In the genomic region with DNA sequence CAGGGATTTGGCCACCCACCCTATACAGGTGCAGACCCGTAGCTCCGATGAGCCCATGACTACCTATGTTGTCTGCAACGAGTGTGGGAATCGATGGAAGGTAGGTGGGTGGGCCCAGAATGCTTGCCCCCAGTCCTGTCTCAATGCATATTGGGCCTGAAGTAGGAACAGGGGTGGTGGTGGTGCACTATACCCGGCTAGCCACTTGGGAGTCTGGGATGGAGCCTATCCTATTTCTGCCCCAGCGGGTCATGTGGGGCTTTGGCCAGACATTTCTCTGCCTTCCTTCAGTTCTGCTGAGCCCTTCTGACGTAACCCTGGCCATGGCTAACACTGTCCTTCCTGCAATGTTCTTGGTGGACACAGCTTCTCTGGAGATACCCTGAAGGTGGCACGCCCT, we compare ENCODE assay signal across 35 mouse cellular contexts. TPM values are rescaled to one million over a fixed set of nuclear protein-coding genes. Genes with fewer than 3 reads are reported as not detected.
A peak's percentile ranks its signal among the peaks of the same experiment; 100 is the strongest.
DNase-seq lines count a peak whose midpoint lies in the region; ATAC-seq and TF ChIP-seq lines count a peak whose summit lies in the region.
"Had no signal": no experiment of that assay in that cellular context is flagged by ENCODE, and none has a peak within 500 bp of the region (broad histone marks: within the 10 kb centered on the region; RNA-seq: fewer than 3 reads in every experiment).

No protein-coding gene starts in this region.

- H3K9me3 ChIP-seq in hindbrain, embryonic 10.5 days: no peaks in the 10 kb centered on the region
- H3K9me3 ChIP-seq in hindbrain, postnatal 0 days (ENCODE audit: low read length): no peaks in the 10 kb centered on the region
- H3K9me3 ChIP-seq: embryonic facial prominence, embryonic 12.5 days; embryonic facial prominence, embryonic 15.5 days; forebrain, embryonic 13.5 days; G1E; heart, embryonic 13.5 days; hindbrain, embryonic 13.5 days had no signal

- H3K4me1 ChIP-seq in hindbrain, embryonic 10.5 days (replicated peaks): peaks cover 5% of the 10 kb centered on the region
- no peaks in the 10 kb centered on the region for H3K4me1 ChIP-seq in hindbrain, postnatal 0 days (ENCODE audit: insufficient read depth, low read length)

- no peak overlapping the region for H3K4me3 ChIP-seq in gastrocnemius, adult 2 months
- no peak overlapping the region for H3K4me3 ChIP-seq in hindbrain, embryonic 10.5 days
- H3K4me3 ChIP-seq in hindbrain, postnatal 0 days (ENCODE audit: low read length): no peak overlapping the region
- H3K4me3 ChIP-seq: embryonic facial prominence, embryonic 12.5 days; embryonic facial prominence, embryonic 15.5 days; erythroblast, embryonic 14.5 days; forebrain, embryonic 13.5 days; heart, embryonic 13.5 days; hindbrain, embryonic 13.5 days had no signal

- ATAC-seq in hindbrain, postnatal 0 days: no peak
- ATAC-seq: forebrain, embryonic 13.5 days; forebrain, postnatal 0 days; hindbrain, embryonic 16.5 days; inflammation-experienced regulatory T-cells, adult 6 months; intestine, embryonic 16.5 days; Patski had no signal

- no peak overlapping the region for H3K9ac ChIP-seq in hindbrain, postnatal 0 days (replicated peaks; ENCODE audit: low read length)
- H3K9ac ChIP-seq: embryonic facial prominence, embryonic 12.5 days; embryonic facial prominence, embryonic 15.5 days; forebrain, embryonic 13.5 days; forebrain, postnatal 0 days; heart, embryonic 13.5 days; hindbrain, embryonic 13.5 days had no signal

- no peak overlapping the region for H3K27ac ChIP-seq in gastrocnemius, adult 2 months
- no peak overlapping the region for H3K27ac ChIP-seq in hindbrain, embryonic 10.5 days
- no peak overlapping the region for H3K27ac ChIP-seq in hindbrain, postnatal 0 days
- H3K27ac ChIP-seq: embryonic facial prominence, embryonic 12.5 days; embryonic facial prominence, embryonic 15.5 days; forebrain, embryonic 13.5 days; heart, embryonic 13.5 days; hindbrain, embryonic 13.5 days had no signal

- intact Hi-C loops in gastrocnemius, adult 2 months (cut with DNase I): loop anchor here (10.0 kb wide), 1 partner anchor 177 kb away; a partner anchor contains a TSS

- TF ChIP-seq CTCF in gastrocnemius, adult 2 months (IDR thresholded peaks at IDR 0.05): no peak
- no peak for TF ChIP-seq CTCF in hindbrain, postnatal 0 days (IDR thresholded peaks at IDR 0.05; ENCODE audit: low read depth)

- peak; percentile 5 to 12 for DNase-seq in gastrocnemius, postnatal 4 days (ENCODE audit: low spot score in 2 of 2)
- DNase-seq in gastrocnemius, adult 2 months: no peak
- peak; percentile 1 for DNase-seq in hindbrain, embryonic 10.5 days (ENCODE audit: low spot score)
- no peak for DNase-seq in hindbrain, postnatal 0 days (ENCODE audit: low spot score)
- DNase-seq in testis, postnatal 10 days (ENCODE audit: low spot score): peak; percentile 32
- DNase-seq in testis, postnatal 14 days (ENCODE audit: low spot score): no peak
- DNase-seq in cerebellum, postnatal 14 days: no peak
- DNase-seq: adrenal gland, postnatal 10 days; adrenal gland, postnatal 36 days; B cell, adult 2 months; cerebellum, adult 18-20 months; cerebellum, adult 9-10 months; forebrain, postnatal 0 days; gastrocnemius, postnatal 25 days; heart, postnatal 14 days had no signal

- H3K36me3 ChIP-seq in hindbrain, embryonic 10.5 days: peaks cover 64% of the 10 kb centered on the region
- H3K36me3 ChIP-seq in hindbrain, postnatal 0 days (ENCODE audit: insufficient read depth, low read length): peaks cover 39% of the 10 kb centered on the region

- no peaks in the 10 kb centered on the region for H3K27me3 ChIP-seq in hindbrain, embryonic 10.5 days (ENCODE audit: insufficient read depth, poor library complexity, severe bottlenecking)
- no peaks in the 10 kb centered on the region for H3K27me3 ChIP-seq in hindbrain, postnatal 0 days (ENCODE audit: insufficient read depth, low read length)
- H3K27me3 ChIP-seq: CH12.LX; embryonic facial prominence, embryonic 12.5 days; embryonic facial prominence, embryonic 15.5 days; forebrain, embryonic 13.5 days; heart, embryonic 13.5 days; hindbrain, embryonic 13.5 days; Patski had no signal

- no peak overlapping the region for H3K4me2 ChIP-seq in hindbrain, postnatal 0 days (ENCODE audit: low read depth, low read length)
- H3K4me2 ChIP-seq: embryonic facial prominence, embryonic 12.5 days; embryonic facial prominence, embryonic 15.5 days; forebrain, embryonic 13.5 days; heart, embryonic 13.5 days; hindbrain, embryonic 13.5 days had no signal

- 94% methylated on average over 8 of the region's 8 CpGs for WGBS in hindbrain, embryonic 10.5 days
- 93% methylated on average over 8 of the region's 8 CpGs for WGBS in hindbrain, postnatal 0 days

RNA-seq across cellular contexts. Expression of a gene that starts 6.2 kb away (rescaled TPM):
- 10 to 100 TPM; 16.4 to 20.1 TPM for total RNA-seq in gastrocnemius, postnatal 4 days (2021)
- 1 to 10 TPM; 2.7 to 2.8 TPM for total RNA-seq in gastrocnemius, adult 2 months (2021)
- polyA plus RNA-seq in hindbrain, embryonic 10.5 days (2016; fragmentation: Nextera tagmentation; extraction: Ambion mirVana): 69.1 and 79.2 TPM in 2 replicates
- total RNA-seq in hindbrain, postnatal 0 days (2014; rRNA removed): 57.9 and 94.0 TPM in 2 replicates
- polyA plus RNA-seq in hindbrain, postnatal 0 days (2015; fragmentation: Nextera tagmentation; extraction: Ambion mirVana): 50.6 and 56.8 TPM in 2 replicates

RNA-seq across cellular contexts. Expression of a gene that starts 7.5 kb away (rescaled TPM):
- 1 to 10 TPM; 7.5 to 9.7 TPM for total RNA-seq in gastrocnemius, postnatal 4 days (2021)
- total RNA-seq in gastrocnemius, adult 2 months (2021): 1 to 10 TPM; 6.9 to 7.6 TPM
- 14.4 and 17.7 TPM in 2 replicates for polyA plus RNA-seq in hindbrain, embryonic 10.5 days (2016; fragmentation: Nextera tagmentation; extraction: Ambion mirVana)
- total RNA-seq in hindbrain, postnatal 0 days (2014; rRNA removed): 37.2 and 50.2 TPM in 2 replicates
- 48.7 and 54.3 TPM in 2 replicates for polyA plus RNA-seq in hindbrain, postnatal 0 days (2015; fragmentation: Nextera tagmentation; extraction: Ambion mirVana)
- polyA plus RNA-seq: erythroblast, embryonic 14.5 days had no signal

RNA-seq across cellular contexts. Expression of a gene that starts 10.7 kb away (rescaled TPM):
- not detected for total RNA-seq in gastrocnemius, postnatal 4 days (2021)
- not detected for total RNA-seq in gastrocnemius, adult 2 months (2021)
- polyA plus RNA-seq in hindbrain, embryonic 10.5 days (2016; fragmentation: Nextera tagmentation; extraction: Ambion mirVana): not detected in 2 replicates
- total RNA-seq in hindbrain, postnatal 0 days (2014; rRNA removed): not detected in 2 replicates
- not detected in 2 replicates for polyA plus RNA-seq in hindbrain, postnatal 0 days (2015; fragmentation: Nextera tagmentation; extraction: Ambion mirVana)
- total RNA-seq: adrenal gland, adult 18-20 months; adrenal gland, postnatal 10 days; adrenal gland, postnatal 36 days; CH12.LX; common myeloid progenitor, adult 5-6 weeks; forebrain, postnatal 0 days; G1E; gastrocnemius, adult 8-10 months; gastrocnemius, postnatal 25 days; granulocyte monocyte progenitor cell, adult 5-6 weeks; heart, adult 8-10 months; heart, postnatal 14 days; hematopoietic stem cell, adult 5-6 weeks had no signal
- polyA plus RNA-seq: embryonic facial prominence, embryonic 12.5 days; embryonic facial prominence, embryonic 15.5 days; erythroblast, embryonic 14.5 days; forebrain, embryonic 13.5 days; forebrain, postnatal 0 days; frontal cortex, adult 2 months; G1E; heart, embryonic 13.5 days; heart, embryonic 16.5 days; hindbrain, embryonic 13.5 days; hindbrain, embryonic 16.5 days; inflammation-experienced regulatory T-cells, adult 6 months; intestine, embryonic 16.5 days; Patski had no signal

RNA-seq across cellular contexts. Expression of a gene that starts 16.1 kb away (rescaled TPM):
- 10 to 100 TPM; 33.9 to 34.4 TPM for total RNA-seq in gastrocnemius, postnatal 4 days (2021)
- 10 to 100 TPM; 10.4 to 15.3 TPM for total RNA-seq in gastrocnemius, adult 2 months (2021)
- 21.4 and 21.7 TPM in 2 replicates for polyA plus RNA-seq in hindbrain, embryonic 10.5 days (2016; fragmentation: Nextera tagmentation; extraction: Ambion mirVana)
- 10.8 and 14.7 TPM in 2 replicates for total RNA-seq in hindbrain, postnatal 0 days (2014; rRNA removed)
- 10.6 and 11.6 TPM in 2 replicates for polyA plus RNA-seq in hindbrain, postnatal 0 days (2015; fragmentation: Nextera tagmentation; extraction: Ambion mirVana)
- total RNA-seq: CH12.LX; common myeloid progenitor, adult 5-6 weeks; granulocyte monocyte progenitor cell, adult 5-6 weeks; hematopoietic stem cell, adult 5-6 weeks had no signal
- polyA plus RNA-seq: G1E; inflammation-experienced regulatory T-cells, adult 6 months had no signal

RNA-seq across cellular contexts. Expression of a gene that starts 27.2 kb away (rescaled TPM):
- total RNA-seq in gastrocnemius, postnatal 4 days (2021): not detected
- not detected for total RNA-seq in gastrocnemius, adult 2 months (2021)
- 5.6 and 17.3 TPM in 2 replicates for polyA plus RNA-seq in hindbrain, embryonic 10.5 days (2016; fragmentation: Nextera tagmentation; extraction: Ambion mirVana)
- total RNA-seq in hindbrain, postnatal 0 days (2014; rRNA removed): 177 and 221 TPM in 2 replicates
- polyA plus RNA-seq in hindbrain, postnatal 0 days (2015; fragmentation: Nextera tagmentation; extraction: Ambion mirVana): 69.8 and 73.1 TPM in 2 replicates
- total RNA-seq: common myeloid progenitor, adult 5-6 weeks; G1E; gastrocnemius, adult 8-10 months; gastrocnemius, postnatal 25 days; granulocyte monocyte progenitor cell, adult 5-6 weeks; heart, postnatal 14 days; hematopoietic stem cell, adult 5-6 weeks had no signal
- polyA plus RNA-seq: erythroblast, embryonic 14.5 days; G1E; Patski had no signal

Comparison
In these comparisons a context has a peak if more than half of its experiments do, and no peak if none do; other contexts are left out.
1. DNase-seq: peak in gastrocnemius, postnatal 4 days (2 of 2), hindbrain, embryonic 10.5 days (single experiment) and testis, postnatal 10 days (single experiment); none in gastrocnemius, adult 2 months (single experiment), hindbrain, postnatal 0 days (single experiment), testis, postnatal 14 days (single experiment) and cerebellum, postnatal 14 days (0 of 2).
2. RNA of a gene that starts 6.2 kb away (total RNA-seq): 57.9 to 94.0 TPM in hindbrain, postnatal 0 days and 16.4 to 20.1 TPM in gastrocnemius, postnatal 4 days; 2.7 to 2.8 TPM in gastrocnemius, adult 2 months; every median in the first group is over 4 times any median in the second.